Mouse (Mus musculus) forebrain, embryonic 16.5 days (tissue): ENCODE results near the gene Fxyd1. TPM values are rescaled to one million over a fixed set of nuclear protein-coding genes. Genes with fewer than 3 reads are reported as not detected.

Experiments
- ATAC-seq: fragments of 200-750 bp; cut with Nextera tagmentation; 2 replicates; pipeline ENCODE4 v1.8.0; 2017; ENCODE audit warnings: mild to moderate bottlenecking, moderate library complexity
- H3K27ac ChIP-seq: fragments of 300-500 bp; sonication (generic); 2 replicates; pipeline ENCODE4 v1.5.1; 2014; ENCODE audit warnings: low read length, control low read depth
- H3K27me3 ChIP-seq: fragments of 300-500 bp; sonication (generic); replicated peaks from 2 replicates; pipeline ENCODE4 v1.6.1; 2014; ENCODE audit warnings: low read length; ENCODE audit not compliant: control insufficient read depth, insufficient read depth
- H3K36me3 ChIP-seq: fragments of 300-500 bp; sonication (generic); 2 replicates; pipeline ENCODE4 v1.6.1; 2014; ENCODE audit not compliant: control insufficient read depth, insufficient read depth
- H3K4me1 ChIP-seq: fragments of 300-500 bp; sonication (generic); replicated peaks from 2 replicates; pipeline ENCODE4 v1.6.1; 2014; ENCODE audit warnings: low read length; ENCODE audit not compliant: control insufficient read depth, insufficient read depth
- H3K4me2 ChIP-seq: fragments of 300-500 bp; sonication (generic); 2 replicates; pipeline ENCODE4 v1.6.1; 2014; ENCODE audit warnings: mild to moderate bottlenecking, low read length, control low read depth
- H3K4me3 ChIP-seq: fragments of 300-500 bp; sonication (generic); replicated peaks from 2 replicates; pipeline ENCODE4 v1.5.1; 2014; ENCODE audit warnings: mild to moderate bottlenecking, low read length, control low read depth
- H3K9ac ChIP-seq: fragments of 300-500 bp; sonication (generic); replicated peaks from 2 replicates; pipeline ENCODE4 v1.6.1; 2014; ENCODE audit warnings: low read depth, low read length, control low read depth
- H3K9me3 ChIP-seq: fragments of 300-500 bp; sonication (generic); 2 replicates; pipeline ENCODE4 v1.6.1; 2016; ENCODE audit warnings: low read length; ENCODE audit not compliant: control insufficient read depth
- WGBS: fragments of 180-500 bp; shearing (Covaris S2); extraction: QIAGEN DNeasy Blood & Tissue Kit; methylation state at CpG from one replicate; pipeline ENCODE4 v1.1.7; 2014; 5-methylcytosine and 5-hydroxymethylcytosine counted together
- polyA plus RNA-seq: library from polyadenylated mRNA; unstranded; fragments of >200 nt; fragmentation: Nextera tagmentation; extraction: Ambion mirVana; gene quantifications from 2 replicates; pipeline ENCODE4 v1.2.1, GENCODE M21; 2015

Gene Fxyd1
- polyA plus RNA-seq, 1 experiment from 2014 or later: 10.7 TPM

- Histone ChIP-seq H3K9ac (no peak overlapping the region), H3K4me2 (no peak overlapping the region), H3K4me3 (no peak overlapping the region), H3K27me3 (peaks cover 24% of the 10 kb centered on the region), H3K36me3 (no peaks in the 10 kb centered on the region), H3K27ac (no peak overlapping the region), H3K9me3 (no peaks in the 10 kb centered on the region), H3K4me1 (peaks cover 3% of the 10 kb centered on the region; the same call in 1 of the 2 replicates)
- WGBS: 84% methylated on average over 4 of the region's 4 CpGs
- no peak for ATAC-seq
These were observed 18.0 kb downstream of the Fxyd1 start for GRCm38 (mm10) chr7:31039011-31039410.

- Histone ChIP-seq H3K27ac (no peak overlapping the region), H3K4me3 (no peak overlapping the region), H3K36me3 (no peaks in the 10 kb centered on the region), H3K9ac (no peak overlapping the region), H3K27me3 (peaks cover 14% of the 10 kb centered on the region), H3K4me1 (peaks cover 3% of the 10 kb centered on the region; the same call in 1 of the 2 replicates), H3K9me3 (no peaks in the 10 kb centered on the region), H3K4me2 (no peak overlapping the region)
- 68% methylated on average over 2 of the region's 2 CpGs for WGBS
- ATAC-seq: no peak
These were observed 19.3 kb downstream of the Fxyd1 start for GRCm38 (mm10) chr7:31037675-31038074.

DNA sequence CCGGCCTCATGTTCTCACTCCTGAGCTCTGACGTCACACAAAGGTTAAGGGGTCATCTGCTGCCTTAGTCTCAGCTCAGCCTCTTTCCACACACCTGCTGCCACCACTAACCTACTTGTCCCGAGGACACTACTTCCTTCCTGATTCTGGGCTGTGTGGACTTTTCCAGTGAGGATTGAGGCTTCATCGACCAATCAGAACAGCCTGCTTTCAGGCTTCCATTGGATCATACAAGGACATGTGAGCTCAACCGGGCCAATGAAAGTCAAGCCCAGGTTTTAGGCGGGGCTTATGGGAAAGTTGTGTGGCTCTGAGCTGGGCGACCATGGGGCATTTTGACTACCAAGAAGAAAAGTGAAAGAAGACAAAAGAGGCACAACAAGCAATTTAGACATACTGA lies 20.1 kb downstream of the Fxyd1 start:
- Histone ChIP-seq H3K4me3 (no peak overlapping the region), H3K36me3 (no peaks in the 10 kb centered on the region), H3K4me1 (peaks cover under 1% of the 10 kb centered on the region; the same call in 1 of the 2 replicates), H3K27me3 (peaks cover 12% of the 10 kb centered on the region), H3K9me3 (no peaks in the 10 kb centered on the region), H3K4me2 (no peak overlapping the region), H3K9ac (no peak overlapping the region), H3K27ac (no peak overlapping the region)
- WGBS: 91% methylated on average over 7 of the region's 7 CpGs
- no peak for ATAC-seq

- H3K9me3 ChIP-seq: no peaks in the 10 kb centered on the region
- WGBS: 82% methylated on average over 11 of the region's 11 CpGs
- H3K27me3 ChIP-seq: peaks cover under 1% of the 10 kb centered on the region; the same call in 1 of the 2 replicates
- H3K9ac ChIP-seq: no peak overlapping the region
- ATAC-seq: no peak
- H3K27ac ChIP-seq: no peak overlapping the region
- H3K36me3 ChIP-seq: no peaks in the 10 kb centered on the region
- no peak overlapping the region for H3K4me3 ChIP-seq
- no peaks in the 10 kb centered on the region for H3K4me1 ChIP-seq
- no peak overlapping the region for H3K4me2 ChIP-seq
These were observed 21.7 kb downstream of the Fxyd1 start for GRCm38 (mm10) chr7:31035291-31035690.

- Histone ChIP-seq H3K4me2 (no peak overlapping the region), H3K36me3 (no peaks in the 10 kb centered on the region), H3K27ac (no peak overlapping the region), H3K9me3 (no peaks in the 10 kb centered on the region), H3K4me1 (no peaks in the 10 kb centered on the region), H3K27me3 (no peaks in the 10 kb centered on the region; the same call in 1 of the 2 replicates), H3K4me3 (no peak overlapping the region), H3K9ac (no peak overlapping the region)
- ATAC-seq: no peak
- WGBS: 66% methylated on average over 11 of the region's 11 CpGs
These were observed 22.2 kb downstream of the Fxyd1 start for GRCm38 (mm10) chr7:31034789-31035188.

- Histone ChIP-seq H3K4me1 (no peaks in the 10 kb centered on the region), H3K27ac (no peak overlapping the region), H3K4me3 (no peak overlapping the region), H3K36me3 (no peaks in the 10 kb centered on the region), H3K9me3 (no peaks in the 10 kb centered on the region), H3K4me2 (no peak overlapping the region), H3K9ac (no peak overlapping the region), H3K27me3 (no peaks in the 10 kb centered on the region)
- WGBS: 79% methylated on average over 9 of the region's 9 CpGs
- no peak for ATAC-seq
These were observed 23.4 kb downstream of the Fxyd1 start for GRCm38 (mm10) chr7:31033409-31034165.

DNA sequence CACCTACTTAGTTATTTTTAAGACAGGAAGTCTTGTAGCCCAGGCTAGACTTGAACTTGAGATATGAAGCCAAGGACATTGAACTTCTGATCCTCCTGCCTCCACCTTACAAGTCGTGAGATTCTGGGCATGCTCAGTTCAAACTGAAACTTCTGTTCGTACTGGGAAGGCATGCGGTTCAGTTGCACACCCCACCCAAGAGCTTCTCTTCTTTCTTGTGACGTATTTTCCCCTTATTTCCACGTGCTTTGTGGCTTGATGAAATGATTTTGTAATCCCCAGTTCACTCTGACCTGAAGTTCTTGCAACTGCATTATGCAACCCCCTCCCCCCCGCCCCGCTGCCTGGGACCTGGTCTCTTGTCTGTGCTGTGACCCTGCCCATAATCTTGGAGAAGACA lies 25.3 kb downstream of the Fxyd1 start:
- no peak overlapping the region for H3K4me3 ChIP-seq

GRCm38 (mm10) chr7:31030717-31031116 lies 26.3 kb downstream of the Fxyd1 start:
- no peaks in the 10 kb centered on the region for H3K36me3 ChIP-seq
- WGBS: 77% methylated on average over 2 of the region's 2 CpGs
- H3K4me2 ChIP-seq: no peak overlapping the region

More for the DNA sequence above, 25.3 kb downstream of the Fxyd1 start:
- WGBS: 80% methylated on average over 7 of the region's 7 CpGs
- Histone ChIP-seq H3K27ac (no peak overlapping the region), H3K9me3 (no peaks in the 10 kb centered on the region), H3K4me1 (no peaks in the 10 kb centered on the region), H3K27me3 (no peaks in the 10 kb centered on the region), H3K36me3 (no peaks in the 10 kb centered on the region), H3K4me2 (no peak overlapping the region), H3K9ac (no peak overlapping the region)
- ATAC-seq: no peak

DNA sequence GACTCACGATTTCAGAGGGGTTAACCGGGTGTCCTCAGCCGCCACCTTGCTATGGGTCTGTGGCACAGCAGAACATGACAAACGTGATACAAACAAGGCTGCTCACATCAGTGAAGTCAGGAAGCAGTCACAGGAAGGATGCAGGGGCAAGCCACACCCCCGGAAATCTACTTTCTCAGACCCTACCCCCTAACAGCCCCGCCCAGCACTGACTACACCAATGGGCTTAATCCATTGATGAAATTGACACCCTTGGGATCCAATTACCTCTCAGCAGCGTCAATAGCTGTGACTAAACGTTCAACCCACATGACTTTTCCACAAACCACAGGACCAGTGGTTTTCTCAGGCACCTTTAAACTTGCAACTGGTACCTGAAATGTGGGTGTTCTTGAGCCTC lies 28.4 kb downstream of the Fxyd1 start:
- H3K4me1 ChIP-seq: no peaks in the 10 kb centered on the region
- H3K27ac ChIP-seq: no peak overlapping the region
- H3K4me3 ChIP-seq: no peak overlapping the region
- H3K27me3 ChIP-seq: no peaks in the 10 kb centered on the region
- 76% methylated on average over 8 of the region's 8 CpGs for WGBS
- H3K9me3 ChIP-seq: no peaks in the 10 kb centered on the region
- no peak for ATAC-seq
- H3K4me2 ChIP-seq: no peak overlapping the region
- H3K36me3 ChIP-seq: no peaks in the 10 kb centered on the region
- no peak overlapping the region for H3K9ac ChIP-seq

More at GRCm38 (mm10) chr7:31030717-31031116, 26.3 kb downstream of the Fxyd1 start:
- Histone ChIP-seq H3K4me1 (no peaks in the 10 kb centered on the region), H3K27ac (no peak overlapping the region), H3K4me3 (no peak overlapping the region), H3K27me3 (no peaks in the 10 kb centered on the region), H3K9ac (no peak overlapping the region), H3K9me3 (no peaks in the 10 kb centered on the region)
- ATAC-seq: no peak
